Mouse (Mus musculus): ENCODE measurements at regions not wholly inside any gene's neighbourhood (a gene's known extent, or its start where the extent isn't known, plus 50 kb on each side); places are given as distances from the start of the nearest gene placed in this dataset.
A peak's percentile ranks its signal among the peaks of the same experiment; 100 is the strongest.

DNA sequence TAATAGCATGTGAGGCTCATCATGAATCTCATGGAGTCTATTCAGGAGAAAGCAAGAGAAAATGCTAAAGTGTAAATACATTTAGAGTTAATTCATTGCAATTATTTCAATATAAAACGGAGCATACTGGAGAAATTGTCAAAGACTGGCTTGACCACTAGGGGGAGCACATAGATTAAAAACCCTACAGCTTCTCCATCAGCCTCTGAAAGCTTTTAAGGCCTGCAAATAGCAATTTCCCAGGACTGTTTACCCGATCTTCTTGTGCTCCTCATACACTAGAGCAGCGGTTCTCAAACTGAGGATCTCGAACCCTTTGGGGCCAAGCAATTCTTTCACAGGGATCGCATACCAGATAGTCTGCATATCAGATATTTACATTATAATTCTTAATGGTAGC, 65.9 kb downstream of the Marcks start:
- TF ChIP-seq POLR2A (IDR thresholded peaks at IDR 0.05; ENCODE audit: borderline replicate concordance, extremely low read depth, insufficient read depth, insufficient read length, poor library complexity, severe bottlenecking) (no peak), CTCF (IDR thresholded peaks at IDR 0.05; ENCODE audit: borderline replicate concordance, extremely low read depth, insufficient read depth, insufficient read length) (peak; percentile 62; the same call in 1 of the 2 replicates)

Measured in brain, embryonic 14.5 days (tissue).